Mouse (Mus musculus): Measurements from ENCODE around the gene Nrxn3.

DNA sequence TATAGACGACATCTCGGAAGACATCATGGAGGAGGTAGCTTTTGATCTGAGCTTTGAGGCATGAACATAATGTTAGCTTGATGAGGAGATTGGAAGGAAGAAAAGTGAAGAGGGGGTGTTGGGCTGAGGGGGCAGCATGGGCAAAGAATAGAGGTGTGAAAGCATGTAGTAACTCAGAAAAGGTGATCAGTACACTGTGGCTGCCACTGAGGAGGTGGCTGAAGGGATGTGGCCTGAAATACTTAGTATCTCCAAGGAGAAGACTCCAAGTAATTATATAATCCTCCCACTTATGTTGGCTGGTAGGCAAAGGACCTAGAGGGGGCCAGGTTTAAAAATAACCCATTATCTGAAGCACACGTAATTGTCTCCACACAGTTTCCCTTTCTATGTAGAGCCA is 14.9 kb upstream of the Nrxn3 start:
- no peak for TF ChIP-seq CTCF (IDR thresholded peaks at IDR 0.05; ENCODE audit: control insufficient read depth, insufficient read depth, low read length)
- no peak for TF ChIP-seq POLR2A (IDR thresholded peaks at IDR 0.05; ENCODE audit: borderline replicate concordance, control insufficient read depth, low read depth, low read length)
